Mouse (Mus musculus) spleen, postnatal 4 days (tissue): ENCODE measurements around the gene Trim69.

Experiments used
- DNase-seq, 2 experiments: peaks; one replicate each; pipeline ENCODE4 v3.0.0; 2022; ENCODE audit warnings: low spot score in 2 of 2

The Trim69 gene

GRCm38 (mm10) chr2:122160680-122161079 lies at the start of gene Trim69:
TSS of gene Trim69 (plus strand) at chr2:122160700.
- DNase-seq = peak; percentile 80 to 91

- no peak for DNase-seq
Observed at GRCm38 (mm10) chr2:122116888-122117287, 43.6 kb upstream of the Trim69 start.

- DNase-seq = peak; percentile 96 to 97
Observed at GRCm38 (mm10) chr2:122117961-122118958, 42.2 kb upstream of the Trim69 start, which contains the start of gene Spg11. TSS of gene Spg11 (minus strand) at chr2:122118386.

DNA sequence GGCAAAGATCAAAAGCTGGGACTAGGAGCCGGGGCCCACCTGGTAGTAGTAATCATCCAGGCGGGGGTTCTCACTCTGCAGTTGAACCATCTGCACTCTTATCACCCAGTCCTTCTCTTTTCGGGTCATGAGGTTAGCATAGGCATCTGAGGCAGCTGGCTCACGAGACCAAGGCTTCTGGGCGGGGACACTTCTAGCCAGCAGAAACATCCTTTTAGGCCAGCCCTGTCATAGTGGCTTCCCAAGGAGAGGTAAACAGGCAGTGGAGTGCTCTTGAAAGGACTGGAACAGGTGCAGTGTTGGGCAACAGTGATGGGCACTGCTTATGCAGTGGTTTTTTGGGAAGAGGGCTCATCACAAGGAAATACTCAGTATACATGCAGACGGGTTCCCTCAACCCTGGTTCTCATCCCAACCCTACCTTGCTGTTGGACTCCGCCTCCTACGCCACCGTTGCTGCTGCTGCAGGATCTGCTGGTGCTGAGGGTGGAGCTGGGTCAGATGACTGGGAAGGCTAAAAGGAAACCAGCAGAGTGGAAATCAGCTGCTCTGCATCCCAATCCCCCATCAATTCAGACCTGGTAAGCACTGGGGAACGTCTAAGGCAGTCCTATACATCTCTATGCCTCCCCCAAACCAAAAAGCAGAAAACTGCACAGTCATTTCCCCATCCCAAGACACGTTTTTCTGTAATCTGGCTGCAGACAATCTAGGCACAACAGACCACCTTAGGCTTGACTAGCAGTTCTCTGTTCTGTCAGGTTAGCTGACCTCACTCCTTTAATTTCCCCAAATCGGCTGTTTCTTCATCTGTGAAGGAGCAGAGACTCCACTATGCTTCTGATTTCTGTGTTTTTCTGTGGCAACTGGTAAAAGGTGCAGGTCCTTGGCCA lies 34.6 kb upstream of the Trim69 start:
- no peak for DNase-seq

- DNase-seq = no peak
Observed at GRCm38 (mm10) chr2:122126765-122127347, 33.6 kb upstream of the Trim69 start.

DNA sequence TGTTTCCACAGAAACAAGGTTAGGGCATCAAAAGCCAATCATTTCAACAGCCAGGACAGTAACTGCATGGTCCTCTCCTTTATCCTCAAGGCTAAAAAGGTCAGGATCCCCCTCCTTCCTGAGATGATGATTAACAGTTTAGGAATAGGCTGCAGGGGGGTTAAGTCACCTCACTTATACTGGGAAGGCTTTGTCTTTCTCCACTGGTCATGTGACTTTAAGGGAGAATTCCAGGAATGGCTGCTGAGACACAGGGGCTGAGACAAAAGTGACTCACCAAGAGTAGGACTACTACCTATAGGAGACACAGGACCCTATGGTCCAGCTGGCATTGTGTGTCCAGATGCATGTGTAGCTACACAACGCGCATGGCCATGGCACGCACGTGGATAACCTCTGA lies 32.9 kb upstream of the Trim69 start:
- DNase-seq = no peak

DNA sequence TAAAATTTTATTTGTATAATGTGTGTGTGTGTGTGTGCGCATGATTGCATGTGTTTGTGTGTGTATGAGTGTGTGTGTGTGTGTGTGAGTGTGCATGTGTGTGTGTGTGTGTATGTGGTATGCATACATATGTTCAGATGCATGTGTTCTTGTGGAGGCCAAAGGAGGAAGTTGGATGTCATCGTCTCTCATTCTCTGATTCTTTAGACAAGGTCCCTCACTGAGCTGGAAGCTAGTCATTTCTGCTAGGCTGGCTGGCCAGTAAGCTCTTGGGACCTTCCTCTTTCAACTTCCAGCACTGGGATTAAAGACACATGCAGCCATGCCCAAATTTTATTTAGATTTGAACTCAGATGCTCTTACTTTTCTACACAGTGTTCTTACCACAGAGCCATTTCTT lies 28.4 kb upstream of the Trim69 start:
- no peak for DNase-seq

- DNase-seq = no peak
Observed at GRCm38 (mm10) chr2:122132618-122133017, 27.9 kb upstream of the Trim69 start.

DNA sequence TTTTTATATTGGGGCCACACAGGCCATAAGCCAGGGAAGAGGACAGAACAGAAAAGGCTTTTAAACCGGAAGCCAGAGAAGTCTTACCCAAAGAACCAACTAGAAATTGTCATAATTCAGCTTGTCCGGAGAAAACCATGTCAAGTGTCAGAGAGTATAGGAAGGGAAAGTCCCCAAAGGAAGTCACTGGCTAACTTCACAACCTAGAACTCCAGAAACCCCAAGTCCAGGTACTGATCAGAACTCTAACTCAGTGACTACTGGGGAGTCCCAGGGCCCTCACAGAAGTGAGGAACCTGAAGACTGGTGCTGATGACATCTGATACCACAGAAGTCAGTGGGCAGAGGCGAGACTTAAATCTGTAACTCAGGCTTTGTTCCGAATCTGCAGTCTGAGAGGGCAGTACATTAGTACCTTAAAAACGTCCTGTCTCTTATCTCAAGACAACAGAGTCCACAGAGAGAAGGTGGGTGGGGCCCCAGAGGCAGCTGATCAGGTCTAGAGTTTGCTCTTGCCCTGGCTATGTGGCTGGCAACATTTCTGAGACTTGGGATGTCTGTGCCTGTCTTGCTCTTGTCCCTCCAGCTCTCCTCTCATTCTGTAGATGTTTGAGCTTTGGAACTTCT lies 22.5 kb upstream of the Trim69 start:
- DNase-seq = peak; percentile 69 to 73

- DNase-seq = no peak
Observed at GRCm38 (mm10) chr2:122140815-122141214, 19.7 kb upstream of the Trim69 start.

GRCm38 (mm10) chr2:122141332-122141967 lies 19.1 kb upstream of the Trim69 start:
- no peak for DNase-seq

- no peak for DNase-seq
Observed at GRCm38 (mm10) chr2:122143111-122143510, 17.4 kb upstream of the Trim69 start.

DNA sequence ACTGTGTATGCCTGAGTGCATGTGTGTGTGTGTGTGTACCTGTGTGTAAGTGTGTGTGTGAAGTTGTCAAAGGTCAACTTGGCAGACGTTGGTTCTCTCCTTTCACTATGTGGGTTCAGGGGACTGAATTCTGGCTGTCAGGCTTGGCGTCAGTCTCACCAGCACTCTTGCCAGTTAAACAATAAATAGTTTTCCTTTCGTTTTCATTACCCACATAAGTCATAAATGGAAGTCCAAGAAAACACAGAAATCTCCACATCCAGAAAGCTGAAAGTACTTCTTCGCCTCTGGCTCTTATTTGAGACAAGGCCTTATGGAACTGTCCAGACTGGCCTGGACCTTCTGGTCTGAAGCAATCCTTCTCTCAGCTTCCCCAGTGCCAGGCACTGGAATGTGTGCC lies 14.7 kb upstream of the Trim69 start:
- DNase-seq = no peak

DNA sequence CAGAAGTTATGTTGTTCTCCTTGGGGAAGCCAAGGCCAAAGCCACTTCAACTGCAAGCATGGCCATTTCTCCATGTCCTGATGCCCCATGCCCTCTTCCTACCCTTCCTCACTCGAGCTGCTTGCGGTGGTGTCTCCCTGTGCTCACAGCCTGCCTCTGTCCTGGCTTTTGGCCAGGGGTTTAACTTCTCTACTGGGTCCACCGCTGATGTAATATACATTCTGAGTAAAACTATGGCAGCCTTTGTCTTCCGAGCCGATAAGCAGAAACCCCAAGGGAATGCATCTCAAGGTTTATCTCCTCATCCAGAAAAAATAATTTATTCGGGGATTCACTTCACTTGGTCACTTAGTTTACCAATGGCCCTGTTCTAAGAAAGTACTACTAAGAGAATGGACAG lies 13.8 kb upstream of the Trim69 start:
- peak in 1 of 2 experiments; percentile 28 for DNase-seq

- peak; percentile 94 to 97 for DNase-seq
Observed at GRCm38 (mm10) chr2:122147508-122148241, 12.8 kb upstream of the Trim69 start, which contains the start of gene B2m. TSS of gene B2m (plus strand) at chr2:122147686.

GRCm38 (mm10) chr2:122148242-122148917 lies 12.1 kb upstream of the Trim69 start:
- DNase-seq = peak; percentile 67 to 80

GRCm38 (mm10) chr2:122149316-122149715 lies 11.2 kb upstream of the Trim69 start:
- DNase-seq = no peak

DNA sequence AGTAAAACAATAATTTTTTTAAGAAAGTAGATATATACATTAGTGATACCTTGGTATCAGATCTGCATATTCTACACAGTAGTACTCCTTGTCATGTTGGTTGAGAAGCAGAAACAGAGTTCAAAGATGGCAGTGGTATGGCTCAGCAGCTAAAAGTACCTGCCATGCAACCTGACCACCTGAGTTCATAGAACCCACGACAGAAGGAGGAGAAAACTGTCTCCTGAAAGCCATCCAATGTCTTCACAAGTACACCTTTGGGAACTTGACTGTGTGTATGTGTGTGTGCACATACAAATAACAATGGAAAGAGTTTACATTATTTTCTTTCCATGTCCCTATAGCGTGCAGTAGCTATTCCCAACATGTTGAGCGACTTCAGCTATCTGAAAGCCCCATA lies 10.8 kb upstream of the Trim69 start:
- no peak for DNase-seq

GRCm38 (mm10) chr2:122151221-122151620 lies 9.3 kb upstream of the Trim69 start:
- no peak for DNase-seq

DNA sequence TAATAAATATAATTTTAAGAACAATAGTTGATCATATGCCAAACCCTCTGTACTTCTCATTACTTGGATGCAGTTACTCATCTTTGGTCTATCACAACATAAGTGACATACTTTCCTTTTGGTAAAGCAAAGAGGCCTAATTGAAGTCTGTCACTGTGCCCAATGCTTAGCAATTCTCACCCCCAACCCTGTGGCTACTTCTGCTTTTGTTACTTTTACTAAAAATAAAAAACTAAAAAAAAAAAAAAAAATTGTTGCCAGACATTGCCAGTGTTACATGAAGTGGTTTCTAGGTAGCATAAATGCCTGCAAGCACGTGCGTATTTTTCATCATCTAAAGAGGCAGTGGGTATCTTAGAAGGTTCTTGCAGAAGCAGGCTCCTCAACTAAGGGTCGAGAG lies 7.7 kb upstream of the Trim69 start:
- DNase-seq = no peak
